Mouse (Mus musculus): ENCODE measurements around the gene Asb8.

The Asb8 gene

DNA sequence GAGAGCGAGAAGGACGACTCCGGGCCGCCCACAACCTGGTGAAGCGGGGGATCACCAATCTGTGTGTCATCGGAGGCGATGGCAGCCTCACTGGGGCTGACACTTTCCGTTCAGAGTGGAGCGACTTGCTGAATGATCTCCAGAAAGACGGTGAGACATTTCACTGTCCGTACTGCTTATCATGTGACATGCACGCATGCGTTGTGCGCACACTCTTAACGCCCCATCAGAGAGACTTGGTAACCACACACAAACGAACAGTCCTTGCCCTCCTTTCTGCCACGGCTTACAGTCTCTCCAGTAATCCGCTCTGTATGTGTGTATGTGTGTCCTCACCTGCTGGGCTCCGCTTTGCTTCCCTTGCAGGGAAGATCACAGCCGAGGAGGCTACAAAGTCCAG, 44.6 kb downstream of the Asb8 start:
- no peak for ATAC-seq (ENCODE audit: insufficient number of reproducible peaks, low FRiP score, low TSS enrichment)

DNA sequence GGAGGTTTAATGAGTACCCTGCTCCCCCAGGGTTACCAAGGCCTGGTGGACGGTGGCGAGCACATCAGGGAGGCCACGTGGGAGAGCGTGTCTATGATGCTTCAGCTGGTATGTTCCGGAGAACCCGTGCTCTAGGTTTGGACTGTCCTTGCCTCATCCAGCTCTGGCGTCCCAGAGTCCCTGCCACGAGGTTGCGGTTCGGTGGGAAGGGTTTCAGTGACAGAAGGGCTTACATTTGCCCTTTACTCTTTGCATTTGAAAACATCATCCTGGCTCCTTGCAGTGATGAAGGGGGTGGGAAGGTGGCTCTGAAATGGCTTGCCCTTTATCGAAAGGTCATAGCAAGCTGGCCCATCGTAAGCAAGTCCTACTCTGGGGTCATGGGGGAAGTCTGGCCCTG, 46.1 kb downstream of the Asb8 start:
- no peak for ATAC-seq (ENCODE audit: insufficient number of reproducible peaks, low FRiP score, low TSS enrichment)

DNA sequence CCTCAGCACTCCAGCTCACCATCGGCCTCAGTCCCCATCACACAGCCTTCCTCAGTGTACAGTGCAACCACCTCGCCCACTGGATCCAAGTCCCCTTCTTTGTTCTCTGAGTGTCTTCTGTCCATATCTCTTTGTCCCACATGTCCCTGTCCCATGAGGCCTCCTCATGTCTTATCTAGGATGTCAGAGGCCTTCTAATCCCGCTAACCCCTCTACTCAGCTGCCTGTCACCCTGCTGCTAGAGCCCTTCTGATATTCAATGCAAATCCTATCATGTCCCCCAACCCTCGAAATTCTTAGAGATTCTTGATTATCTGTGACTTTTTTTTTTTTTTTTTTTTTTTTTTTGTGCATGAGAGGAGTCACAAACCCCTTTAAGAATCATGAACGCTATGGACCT, 49.1 kb downstream of the Asb8 start:
- ATAC-seq (ENCODE audit: insufficient number of reproducible peaks, low FRiP score, low TSS enrichment) = no peak

DNA sequence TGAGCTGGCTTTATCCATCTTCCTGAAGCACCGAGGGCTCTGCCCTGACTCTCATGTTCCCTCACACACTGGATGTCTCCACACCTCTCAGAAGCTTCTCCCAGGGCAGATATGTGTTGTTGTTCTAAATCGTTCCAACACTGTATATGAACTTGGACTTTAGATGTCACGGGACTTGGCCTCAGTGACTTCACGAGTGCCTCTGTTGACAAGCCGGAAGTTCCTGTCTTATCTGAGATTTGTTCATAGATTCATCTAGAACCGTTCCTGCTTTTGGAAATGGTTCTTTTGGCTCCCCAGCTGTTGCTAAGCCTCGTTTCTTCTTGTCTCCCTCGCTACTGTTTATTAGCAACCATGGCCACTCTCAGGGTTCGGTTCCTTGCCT, 49.7 kb downstream of the Asb8 start:
- ATAC-seq (ENCODE audit: insufficient number of reproducible peaks, low FRiP score, low TSS enrichment) = no peak

DNA sequence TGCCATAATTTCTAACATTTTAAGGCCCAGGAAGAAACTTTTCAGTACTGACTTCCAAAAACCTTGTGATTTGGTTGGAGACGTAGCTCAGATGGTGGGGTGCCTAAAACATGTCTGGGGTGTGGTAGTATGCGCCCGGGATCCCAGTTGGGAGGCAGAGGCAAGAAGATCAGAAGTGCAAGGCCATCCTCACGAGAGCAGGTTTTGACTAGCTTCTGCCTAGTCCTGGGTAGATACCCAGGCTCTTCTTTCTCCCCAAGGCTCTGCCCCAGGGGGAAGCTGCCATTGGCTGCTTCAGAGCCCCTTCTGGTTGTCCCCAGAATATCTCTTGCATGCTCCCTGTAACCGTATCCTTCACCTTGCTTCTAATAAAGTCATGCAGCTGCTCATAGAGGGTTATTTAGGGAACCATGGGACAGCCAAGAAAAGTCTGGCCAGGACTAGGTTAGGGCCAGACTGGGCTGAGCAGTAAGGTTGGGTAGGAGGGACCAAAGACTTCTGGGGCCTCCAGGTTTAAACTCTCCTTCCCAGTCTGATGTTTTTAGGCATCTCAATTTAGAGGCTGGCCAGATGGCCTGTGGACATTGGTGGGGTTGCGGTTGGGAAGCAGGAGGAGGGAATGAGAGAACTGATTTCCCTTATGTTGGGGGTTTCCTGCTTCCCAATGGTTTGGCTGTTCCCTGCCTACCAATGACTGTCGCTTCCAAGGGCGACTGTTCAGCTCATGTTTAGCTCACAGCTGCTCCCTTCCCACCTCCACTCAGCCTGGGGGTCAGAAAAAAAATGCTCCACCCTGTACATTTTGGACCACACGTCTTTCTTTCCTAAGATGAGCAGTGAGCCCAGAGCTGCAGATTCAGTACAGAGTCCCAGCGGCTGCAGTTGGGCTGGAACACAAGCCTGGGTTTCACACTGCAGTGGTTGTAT, 50.3 kb downstream of the Asb8 start:
- no peak for ATAC-seq (ENCODE audit: insufficient number of reproducible peaks, low FRiP score, low TSS enrichment)

DNA sequence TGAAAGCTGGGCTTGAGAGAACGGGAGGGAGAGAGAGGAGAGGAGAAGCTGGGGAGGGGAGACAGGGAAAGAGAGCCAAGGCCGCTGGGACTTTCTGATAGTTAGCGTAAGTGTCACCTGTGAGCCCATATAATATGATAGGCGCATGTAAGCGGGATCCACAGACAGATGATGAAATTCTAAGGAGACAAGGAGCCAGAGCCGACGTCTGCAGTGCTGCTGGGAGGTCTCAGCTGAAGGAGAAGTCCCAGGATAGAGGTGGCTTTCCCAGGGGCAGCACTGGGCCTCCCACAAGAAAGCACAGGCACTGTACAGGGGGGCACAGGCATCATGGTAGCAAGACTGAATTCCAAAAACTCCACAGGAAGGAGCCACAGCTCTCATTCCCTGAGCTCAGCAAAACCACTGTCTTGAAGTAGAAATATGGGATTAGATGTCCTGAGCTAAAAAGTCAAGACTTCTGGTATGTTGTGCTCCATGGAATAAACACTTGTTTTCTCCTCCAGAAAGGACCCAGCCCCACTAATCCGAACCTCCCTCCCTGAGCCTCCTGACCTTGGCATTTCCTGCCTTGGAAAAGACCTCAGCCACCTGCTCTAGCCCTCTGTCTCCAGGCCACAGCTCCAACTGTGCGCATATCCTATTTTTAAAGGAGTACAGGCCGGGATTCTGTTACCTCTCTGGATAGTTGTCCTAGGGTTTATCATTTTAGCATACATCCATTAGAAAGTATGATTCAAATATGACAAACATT, 51.1 kb downstream of the Asb8 start:
- peak; percentile 53; the same call in 1 of the 2 replicates for ATAC-seq (ENCODE audit: insufficient number of reproducible peaks, low FRiP score, low TSS enrichment)

DNA sequence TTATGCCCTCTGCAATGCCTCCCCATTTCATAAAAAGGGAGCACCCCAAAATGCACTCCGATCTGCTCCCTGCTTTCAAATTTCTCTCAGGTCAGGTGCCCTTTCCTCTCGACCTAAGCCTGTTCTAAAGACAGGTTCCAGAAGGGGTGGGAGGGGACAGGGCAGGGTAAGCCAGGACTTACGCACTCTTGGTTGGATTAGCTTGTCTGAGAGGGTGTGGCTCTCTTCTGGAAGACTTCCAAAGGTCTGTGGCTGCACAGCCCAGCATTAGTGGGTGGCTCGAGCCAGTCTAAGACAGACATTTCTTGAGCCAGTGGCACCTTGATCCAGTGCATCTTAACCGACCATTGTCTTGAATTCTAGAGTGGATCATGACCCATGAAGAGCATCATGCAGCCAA, 53.6 kb downstream of the Asb8 start:
- no peak for ATAC-seq (ENCODE audit: insufficient number of reproducible peaks, low FRiP score, low TSS enrichment)

DNA sequence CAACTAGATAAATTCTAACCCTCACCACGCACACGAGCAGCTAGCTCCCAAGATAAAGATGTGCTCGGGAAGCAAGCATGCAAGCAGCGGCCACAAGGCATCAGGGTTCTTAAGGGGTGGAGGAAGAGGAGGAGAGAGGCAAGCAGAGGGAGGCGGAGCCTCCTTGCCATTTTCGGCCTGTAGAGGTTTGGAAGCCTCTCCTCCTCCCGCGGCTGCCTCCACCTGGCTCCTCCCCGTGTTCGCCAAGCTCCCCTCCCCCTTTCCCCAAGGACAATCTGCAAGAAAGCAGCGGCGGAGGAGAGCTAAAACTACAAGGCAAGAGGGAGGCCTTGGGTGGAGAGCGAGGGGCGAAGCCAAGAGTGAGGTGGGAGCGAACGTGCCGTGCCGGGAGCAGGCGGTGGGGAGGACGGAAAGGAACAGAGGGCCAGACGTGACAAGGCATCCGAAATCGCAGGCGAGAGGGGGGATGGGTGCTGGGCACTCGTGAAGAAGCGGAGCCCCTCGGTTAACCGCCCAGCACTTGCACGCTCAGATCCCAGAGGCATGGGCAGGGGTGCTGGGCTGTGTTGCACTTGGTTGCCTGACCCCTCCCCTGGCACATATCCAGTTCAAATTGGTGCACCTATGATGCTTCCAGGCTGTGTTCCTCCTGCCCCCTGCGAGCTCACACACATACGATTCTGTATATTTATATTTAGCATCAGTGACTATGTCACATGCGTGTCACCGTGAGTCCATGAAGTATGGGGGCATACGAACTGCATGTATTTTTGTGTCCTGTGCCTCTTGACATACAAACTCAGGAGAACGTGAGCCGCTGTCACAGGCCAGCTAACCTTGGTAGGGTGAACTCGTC, 56.9 kb downstream of the Asb8 start:
- ATAC-seq (ENCODE audit: insufficient number of reproducible peaks, low FRiP score, low TSS enrichment) = peak; percentile 98

DNA sequence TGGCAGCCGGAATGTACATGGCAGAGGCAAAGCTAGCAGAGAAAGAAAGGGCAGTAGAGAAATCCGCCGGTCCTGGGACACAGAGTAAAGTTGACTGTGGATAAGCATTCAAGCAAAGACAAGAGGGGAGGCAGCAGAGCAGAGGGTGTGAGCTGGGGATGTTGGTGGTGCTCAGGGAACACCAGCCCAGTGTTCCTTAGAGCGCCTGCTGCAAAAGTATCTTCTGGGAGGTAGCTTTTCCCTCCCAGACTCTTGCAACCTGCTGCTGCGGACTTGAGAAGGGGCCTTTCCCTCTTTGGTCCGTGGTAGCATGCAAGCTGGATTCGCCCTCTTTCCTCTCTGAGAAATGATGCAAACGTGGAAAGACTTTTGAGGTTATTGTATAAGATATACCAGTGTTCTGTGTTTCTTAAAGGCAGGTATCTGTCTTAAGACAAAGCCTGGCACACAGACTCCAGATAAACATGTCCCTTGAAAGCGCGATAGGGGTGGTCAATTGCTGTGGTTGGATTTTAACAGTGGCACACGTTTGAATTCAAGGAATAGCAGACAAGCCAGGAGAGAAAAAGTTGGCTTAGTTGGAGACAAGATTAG, 57.6 kb downstream of the Asb8 start:
- ATAC-seq (ENCODE audit: insufficient number of reproducible peaks, low FRiP score, low TSS enrichment) = peak; percentile 7; the same call in 1 of the 2 replicates

DNA sequence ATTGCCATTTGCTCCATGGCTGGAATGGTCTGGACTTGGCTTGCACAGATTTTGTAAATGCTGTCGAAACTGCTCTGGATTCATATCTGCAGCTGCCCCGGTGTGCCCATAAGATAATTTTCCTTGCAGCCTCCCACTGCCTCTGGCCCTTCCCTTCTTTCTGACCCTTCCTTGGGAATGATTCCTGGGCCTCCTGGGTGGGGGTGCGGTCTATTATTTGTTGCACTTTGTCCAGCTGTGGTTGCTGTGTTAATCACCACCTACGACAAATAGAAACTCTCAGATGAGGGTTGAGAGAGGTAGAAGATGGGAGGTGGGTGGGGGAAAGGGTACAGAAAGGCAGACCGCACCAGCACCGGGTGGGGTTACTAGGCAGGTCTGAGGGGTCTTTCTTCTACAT, 58.2 kb downstream of the Asb8 start:
- no peak for ATAC-seq (ENCODE audit: insufficient number of reproducible peaks, low FRiP score, low TSS enrichment)

DNA sequence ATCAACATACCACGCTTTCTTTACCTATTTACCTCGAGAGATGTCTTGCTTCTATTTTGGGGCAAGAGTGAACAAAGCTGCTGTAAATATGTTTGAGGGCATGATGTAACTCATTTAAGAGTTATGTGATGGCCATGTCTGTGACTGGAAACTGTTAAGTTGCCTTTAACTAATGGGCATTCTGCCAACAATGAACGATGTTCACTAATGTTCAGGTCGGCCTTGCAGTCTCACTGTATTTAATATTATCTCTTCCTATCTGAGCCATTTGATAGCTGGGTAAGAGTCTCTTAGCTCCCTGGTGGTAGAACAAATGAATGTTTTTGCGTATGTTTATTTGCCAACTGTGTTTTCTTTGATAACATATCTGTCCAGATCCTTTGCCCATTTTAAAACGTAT, 58.9 kb downstream of the Asb8 start:
- no peak for ATAC-seq (ENCODE audit: insufficient number of reproducible peaks, low FRiP score, low TSS enrichment)

DNA sequence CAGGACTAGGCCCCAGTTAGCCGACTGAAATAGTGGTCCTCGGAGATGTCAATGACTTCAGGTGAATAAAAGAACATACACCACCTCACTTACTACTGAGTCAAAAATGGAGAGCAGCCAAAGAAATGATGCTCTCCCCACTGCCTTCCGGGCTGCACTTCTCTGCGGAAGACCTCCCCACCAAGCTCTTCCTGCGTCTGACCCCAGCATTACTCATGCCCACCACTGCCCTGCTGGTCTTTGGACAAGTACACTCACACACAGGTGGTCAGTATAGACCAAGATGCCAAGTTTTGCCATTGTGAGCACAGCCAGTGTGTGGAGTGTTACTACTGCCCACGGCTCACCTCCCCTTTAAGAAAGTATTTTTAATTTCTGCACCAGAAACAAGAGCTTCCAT, 63.0 kb downstream of the Asb8 start:
- no peak for ATAC-seq (ENCODE audit: insufficient number of reproducible peaks, low FRiP score, low TSS enrichment)

DNA sequence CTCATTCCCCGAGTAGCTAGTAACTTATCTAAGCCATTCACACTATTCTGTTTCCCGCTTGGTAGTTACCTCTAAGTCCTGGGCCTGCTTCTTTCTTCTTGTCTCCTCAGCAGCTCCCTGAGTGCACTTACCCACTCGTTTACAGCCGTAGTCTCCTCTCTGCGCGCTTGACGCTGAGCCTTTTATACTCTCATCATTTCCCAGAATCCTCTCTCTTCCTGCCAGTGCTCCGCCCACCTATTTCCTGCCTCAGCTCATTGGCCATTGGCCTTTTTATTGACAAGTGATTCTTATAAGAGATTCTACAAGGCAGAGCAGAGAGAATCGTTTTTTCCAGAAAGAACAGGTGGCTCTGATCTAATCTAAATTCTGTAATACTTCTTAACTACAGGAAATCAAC, 66.9 kb downstream of the Asb8 start:
- no peak for ATAC-seq (ENCODE audit: insufficient number of reproducible peaks, low FRiP score, low TSS enrichment)

DNA sequence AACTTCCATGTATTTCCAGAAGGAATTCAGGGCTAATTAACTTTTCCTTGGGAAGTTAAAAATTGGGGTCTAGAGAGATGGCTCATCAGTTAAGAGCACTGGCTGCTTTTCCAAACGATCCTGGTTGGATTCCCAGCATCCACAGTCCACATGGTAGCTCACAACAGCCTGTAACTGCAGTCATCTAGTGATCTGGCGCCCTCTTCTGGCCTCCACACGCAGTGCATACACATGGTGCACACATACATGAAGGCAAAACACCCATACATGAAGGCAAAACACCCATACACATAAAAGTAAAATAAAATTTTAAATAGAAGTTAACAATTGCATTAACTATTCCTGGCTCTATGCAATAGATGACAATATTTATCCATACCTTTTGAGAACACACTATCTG, 68.5 kb downstream of the Asb8 start:
- no peak for ATAC-seq (ENCODE audit: insufficient number of reproducible peaks, low FRiP score, low TSS enrichment)

DNA sequence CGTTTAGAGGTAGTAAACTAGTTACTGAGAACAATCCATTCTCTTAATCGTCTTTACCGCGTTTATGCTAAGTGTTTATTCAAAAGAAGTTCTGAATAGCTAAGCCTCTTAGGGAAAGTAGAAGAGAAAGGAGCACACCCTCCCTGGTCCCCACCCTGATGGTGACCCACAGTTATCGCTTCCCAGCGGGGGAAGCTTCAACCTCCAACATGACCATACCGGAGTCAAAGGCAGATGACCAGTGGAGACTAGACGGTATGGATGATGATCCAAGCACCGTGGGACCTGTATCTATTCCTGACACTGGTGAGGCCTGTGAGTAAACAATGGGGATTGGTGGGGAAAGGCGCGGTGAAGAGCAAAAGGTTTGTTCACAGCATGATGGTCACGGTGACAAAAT, 70.5 kb downstream of the Asb8 start:
- ATAC-seq (ENCODE audit: insufficient number of reproducible peaks, low FRiP score, low TSS enrichment) = no peak

DNA sequence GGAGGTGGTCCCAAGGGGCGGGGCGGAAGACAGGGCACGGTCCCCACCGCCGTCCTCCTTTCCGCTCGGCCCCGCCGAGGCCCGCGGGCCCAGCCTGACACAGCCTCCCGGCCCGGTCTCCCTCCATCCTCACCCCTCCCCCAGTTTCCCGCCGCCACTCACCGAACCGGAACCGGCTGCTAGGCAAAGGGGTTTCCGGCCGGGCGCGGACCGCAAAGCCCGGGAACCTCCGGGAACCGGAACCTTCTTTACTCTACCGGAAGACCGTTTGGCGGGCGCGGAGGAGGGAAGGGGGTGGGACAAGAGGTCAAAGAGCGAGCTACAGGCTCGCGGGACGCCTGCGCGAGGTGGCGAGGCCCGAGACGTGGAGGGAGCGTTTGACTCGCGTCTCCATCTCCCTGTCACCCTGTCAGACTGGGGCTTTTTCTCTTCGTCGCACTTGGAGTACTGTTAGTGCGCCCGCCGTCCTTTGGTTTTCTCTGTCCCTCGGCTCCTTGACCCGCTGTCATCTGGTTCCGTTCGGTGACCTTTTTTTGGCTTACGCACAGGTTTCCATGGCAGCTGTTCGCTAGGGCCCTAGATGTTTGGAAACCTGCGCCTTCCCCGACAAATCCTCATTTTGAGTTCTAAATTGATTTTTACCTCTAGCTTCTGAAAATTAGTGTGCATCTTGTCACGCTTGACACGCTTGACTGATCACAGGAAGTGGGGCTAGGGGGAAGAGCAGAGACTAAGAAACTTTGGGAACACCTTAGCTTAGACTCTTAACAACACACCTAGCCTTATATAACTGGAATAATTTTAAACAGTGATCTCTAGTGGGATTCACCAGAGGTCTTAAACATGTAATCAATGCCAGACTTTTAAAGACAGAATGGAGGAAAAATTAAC, 72.1 kb downstream of the Asb8 start, which contains the start of gene Senp1:
TSS of gene Senp1 (minus strand) at position 624 of the 891 bp plus-strand sequence.
- peak; percentile 87 for ATAC-seq (ENCODE audit: insufficient number of reproducible peaks, low FRiP score, low TSS enrichment)

DNA sequence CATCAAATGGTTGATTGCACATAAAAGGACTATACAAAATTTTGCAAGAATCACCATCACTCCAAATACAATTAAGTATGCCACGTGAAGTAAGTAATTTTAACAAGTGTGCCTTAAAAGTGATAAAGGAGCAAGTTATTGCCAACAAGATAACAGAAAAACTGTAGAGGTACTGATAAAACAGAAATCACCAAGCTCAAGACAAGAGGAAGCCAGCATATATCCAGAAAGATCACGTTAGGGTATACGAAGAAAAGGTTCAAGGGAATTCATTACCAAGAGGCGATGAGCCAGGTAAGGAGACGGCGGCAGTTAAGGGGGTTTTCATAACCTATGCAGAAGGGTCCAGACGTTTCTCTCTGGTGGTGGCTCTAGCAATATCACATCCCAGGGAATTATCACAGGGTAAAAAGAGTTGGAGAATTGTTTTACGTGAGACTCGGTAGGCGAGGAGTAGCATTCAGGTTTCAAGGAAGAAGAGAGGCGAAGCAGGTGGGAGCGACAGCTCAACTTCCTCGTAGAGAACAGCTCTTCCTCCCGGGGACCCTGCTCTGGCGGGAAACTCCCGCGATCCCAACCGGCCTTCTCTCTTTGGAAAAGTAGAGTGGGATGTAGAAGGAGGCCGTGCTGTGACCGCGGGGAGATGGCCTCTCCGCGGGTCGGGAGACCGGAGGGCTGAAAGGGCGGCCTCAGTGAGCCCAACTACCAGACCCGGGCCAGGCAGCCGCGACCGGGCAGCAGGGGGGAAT, 72.9 kb downstream of the Asb8 start, which contains the start of gene Pfkm:
TSS of gene Pfkm (plus strand) at position 218 of the 749 bp plus-strand sequence.
- ATAC-seq (ENCODE audit: insufficient number of reproducible peaks, low FRiP score, low TSS enrichment) = no peak

DNA sequence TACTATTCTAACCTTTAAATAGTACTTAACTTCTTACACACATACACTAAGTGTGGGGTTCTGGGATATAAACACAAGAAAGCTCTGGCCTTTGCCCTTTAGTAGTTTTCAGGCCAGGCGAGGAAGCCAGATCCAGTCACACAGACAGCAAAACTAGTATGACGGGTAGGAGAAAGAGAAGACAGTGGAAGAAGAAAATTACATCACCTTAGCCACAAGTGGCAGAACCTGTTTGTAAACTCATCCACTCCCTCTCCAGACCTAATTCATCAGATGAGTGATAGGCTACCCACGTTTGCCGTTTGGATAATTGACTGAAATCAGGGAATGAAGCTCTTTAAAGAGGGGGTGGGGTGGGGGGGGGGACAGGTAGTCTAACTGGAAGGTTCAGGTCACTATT, 73.6 kb downstream of the Asb8 start:
- no peak for ATAC-seq (ENCODE audit: insufficient number of reproducible peaks, low FRiP score, low TSS enrichment)

All from cerebellum, adult (tissue).